Mouse (Mus musculus): ENCODE measurements around the gene Pgghg. TPM values are rescaled to one million over a fixed set of nuclear protein-coding genes. Genes with fewer than 3 reads are reported as not detected.

Pgghg gene
- total and polyA plus RNA-seq, 3 experiments: 3.0 to 7.2 TPM; not detected in 1

- no peak overlapping the region for H3K27ac ChIP-seq (ENCODE audit: control insufficient read depth, low read depth, low read length)
- H3K9me3 ChIP-seq (replicated peaks; ENCODE audit: insufficient read depth, low read length): no peaks in the 10 kb centered on the region
- no peak overlapping the region for H3K4me3 ChIP-seq (ENCODE audit: control insufficient read depth in 1 of 2, insufficient read depth in 1 of 2, low read depth in 2 of 2, low read length in 2 of 2)
- H3K27me3 ChIP-seq (ENCODE audit: control insufficient read depth in 1 of 2, insufficient read depth in 2 of 2, low read length in 2 of 2): peaks cover 0 to 9% of the 10 kb centered on the region in 2 experiments; a peak in 3 of 4 replicates
- no peak overlapping the region for H3K9ac ChIP-seq (ENCODE audit: control insufficient read depth, low read depth, low read length, poor library complexity, severe bottlenecking)
- H3K4me1 ChIP-seq (ENCODE audit: control insufficient read depth in 1 of 2, insufficient read depth in 2 of 2, low read length in 2 of 2): peaks cover 0 to 9% of the 10 kb centered on the region in 2 experiments; a peak in 1 of 4 replicates
- TF ChIP-seq RCOR1 (IDR thresholded peaks at IDR 0.05; ENCODE audit: low read depth, low read length) (no peak), CHD1 (IDR thresholded peaks at IDR 0.05; ENCODE audit: low read depth, low read length) (no peak), MYC (IDR thresholded peaks at IDR 0.05; ENCODE audit: low read depth, low read length) (no peak), MAFK (IDR thresholded peaks at IDR 0.05; ENCODE audit: borderline replicate concordance, low read depth, low read length) (no peak), E2F4 (IDR thresholded peaks at IDR 0.05; ENCODE audit: borderline replicate concordance, low read depth, low read length) (no peak), TCF12 (IDR thresholded peaks at IDR 0.05; ENCODE audit: low read depth, low read length) (no peak), POLR2A (IDR thresholded peaks at IDR 0.05; ENCODE audit: control insufficient read depth in 1 of 2, insufficient read depth in 1 of 2, low read depth in 1 of 2, low read length in 2 of 2, poor library complexity in 1 of 2) (no peak), GATA1 (IDR thresholded peaks at IDR 0.05; ENCODE audit: low read depth, low read length) (no peak), MAX (IDR thresholded peaks at IDR 0.05; ENCODE audit: low read length) (no peak), ZKSCAN1 (IDR thresholded peaks at IDR 0.05; ENCODE audit: low read depth, low read length) (no peak), HCFC1 (IDR thresholded peaks at IDR 0.05; ENCODE audit: low read depth, low read length) (no peak), MYB (IDR thresholded peaks at IDR 0.05; ENCODE audit: low read depth, low read length) (no peak), POLR2AphosphoS5 (IDR thresholded peaks at IDR 0.05; ENCODE audit: borderline replicate concordance, low read depth, low read length) (no peak), UBTF (IDR thresholded peaks at IDR 0.05; ENCODE audit: borderline replicate concordance, insufficient read depth, low read depth, low read length) (no peak), MAZ (IDR thresholded peaks at IDR 0.05; ENCODE audit: low read depth, low read length) (no peak), SMC3 (IDR thresholded peaks at IDR 0.05; ENCODE audit: low read depth, low read length) (no peak), MXI1 (IDR thresholded peaks at IDR 0.05; ENCODE audit: low read depth, low read length) (no peak), POLR2AphosphoS2 (IDR thresholded peaks at IDR 0.05; ENCODE audit: low read length) (no peak), NELFE (IDR thresholded peaks at IDR 0.05; ENCODE audit: low read depth, low read length) (no peak)
- H3K36me3 ChIP-seq (ENCODE audit: control insufficient read depth in 1 of 2, insufficient read depth in 2 of 2, low read length in 2 of 2): peaks cover 0 to 4% of the 10 kb centered on the region in 2 experiments; a peak in 2 of 4 replicates
- no peaks in the 10 kb centered on the region for H3K79me2 ChIP-seq (ENCODE audit: control insufficient read depth, insufficient read depth, low read length, poor library complexity)
- DNase-seq (ENCODE audit: low read depth, low spot score): no peak
These were observed 18.7 kb upstream of the Pgghg start for GRCm38 (mm10) chr7:140922398-140923069.

DNA sequence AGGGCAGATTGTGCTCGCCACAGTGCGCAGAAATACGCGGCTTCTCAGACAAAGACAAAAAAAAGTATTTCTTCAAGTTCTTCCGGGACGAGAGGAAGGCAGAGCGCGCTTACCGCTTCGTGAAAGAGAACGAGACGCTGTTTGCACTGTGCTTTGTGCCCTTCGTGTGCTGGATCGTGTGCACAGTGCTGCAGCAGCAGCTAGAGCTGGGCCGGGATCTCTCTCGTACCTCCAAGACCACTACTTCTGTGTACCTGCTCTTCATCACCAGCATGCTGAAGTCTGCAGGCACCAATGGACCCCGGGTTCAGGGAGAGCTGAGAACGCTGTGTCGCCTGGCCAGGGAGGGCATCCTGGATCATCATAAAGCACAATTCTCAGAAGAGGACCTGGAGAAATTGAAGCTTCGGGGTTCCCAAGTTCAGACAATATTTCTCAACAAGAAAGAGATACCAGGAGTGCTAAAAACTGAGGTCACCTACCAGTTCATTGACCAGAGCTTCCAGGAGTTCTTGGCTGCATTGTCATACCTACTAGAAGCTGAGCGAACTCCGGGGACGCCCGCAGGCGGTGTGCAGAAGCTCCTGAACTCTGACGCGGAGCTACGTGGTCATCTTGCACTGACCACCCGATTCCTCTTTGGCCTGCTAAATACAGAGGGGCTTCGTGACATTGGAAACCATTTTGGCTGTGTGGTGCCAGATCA lies 18.0 kb upstream of the Pgghg start:
- peaks cover 0 to 9% of the 10 kb centered on the region in 2 experiments; a peak in 1 of 4 replicates for H3K4me1 ChIP-seq (ENCODE audit: control insufficient read depth in 1 of 2, insufficient read depth in 2 of 2, low read length in 2 of 2)
- H3K27me3 ChIP-seq (ENCODE audit: control insufficient read depth in 1 of 2, insufficient read depth in 2 of 2, low read length in 2 of 2): peaks cover 0 to 9% of the 10 kb centered on the region in 2 experiments; a peak in 3 of 4 replicates
- no peak overlapping the region for H3K4me3 ChIP-seq (ENCODE audit: control insufficient read depth in 1 of 2, insufficient read depth in 1 of 2, low read depth in 2 of 2, low read length in 2 of 2)
- TF ChIP-seq TBP (IDR thresholded peaks at IDR 0.05; ENCODE audit: low read depth, low read length): no peak
- no peak overlapping the region for H3K9ac ChIP-seq (ENCODE audit: control insufficient read depth, low read depth, low read length, poor library complexity, severe bottlenecking)
- peaks cover 0 to 2% of the 10 kb centered on the region in 2 experiments; a peak in 2 of 4 replicates for H3K36me3 ChIP-seq (ENCODE audit: control insufficient read depth in 1 of 2, insufficient read depth in 2 of 2, low read length in 2 of 2)
- no peaks in the 10 kb centered on the region for H3K79me2 ChIP-seq (ENCODE audit: control insufficient read depth, insufficient read depth, low read length, poor library complexity)
- DNase-seq (ENCODE audit: low read depth, low spot score): no peak
- no peak overlapping the region for H3K27ac ChIP-seq (ENCODE audit: control insufficient read depth, low read depth, low read length)
- no peaks in the 10 kb centered on the region for H3K9me3 ChIP-seq (replicated peaks; ENCODE audit: insufficient read depth, low read length)

All from MEL (cell line).